Mouse (Mus musculus) macrophage (primary cell): ENCODE data around the gene Serpina16. TPM values are rescaled to one million over a fixed set of nuclear protein-coding genes. Genes with fewer than 3 reads are reported as not detected.
"Not testable (repeated sequence)": the region's sequence is repeated elsewhere in the genome, so short reads cannot be mapped to it uniquely, and the experiment has no call there.

Experiments used
- H3K27ac ChIP-seq: fragments of 350-480 bp; formaldehyde crosslinking; 2 replicates; pipeline ENCODE4 v1.9.0; 2021
- H3K36me3 ChIP-seq: fragments of 350-480 bp; formaldehyde crosslinking; 2 replicates; pipeline ENCODE4 v1.9.0; 2021; ENCODE audit errors: inconsistent target
- H3K4me3 ChIP-seq: fragments of 350-480 bp; formaldehyde crosslinking; 2 replicates; pipeline ENCODE4 v1.9.0; 2021; ENCODE audit errors: inconsistent target
- H3K79me2 ChIP-seq: fragments of 350-480 bp; formaldehyde crosslinking; 2 replicates; pipeline ENCODE4 v1.9.0; 2021; ENCODE audit errors: inconsistent target
- WGBS: methylation state at CpG from one replicate; pipeline ENCODE4 v1.1.7; 2026; ENCODE audit warnings: inconsistent platforms; ENCODE audit not compliant: missing documents; 5-methylcytosine and 5-hydroxymethylcytosine counted together
- polyA plus RNA-seq: library from polyadenylated mRNA; stranded (reverse); fragments of 250-400 nt; gene quantifications from 3 replicates; pipeline ENCODE4 v1.2.4, GENCODE M21; 2018; ENCODE audit warnings: inconsistent platforms

Gene Serpina16
- polyA plus RNA-seq, 1 experiment from 2014 or later, result not detected

DNA sequence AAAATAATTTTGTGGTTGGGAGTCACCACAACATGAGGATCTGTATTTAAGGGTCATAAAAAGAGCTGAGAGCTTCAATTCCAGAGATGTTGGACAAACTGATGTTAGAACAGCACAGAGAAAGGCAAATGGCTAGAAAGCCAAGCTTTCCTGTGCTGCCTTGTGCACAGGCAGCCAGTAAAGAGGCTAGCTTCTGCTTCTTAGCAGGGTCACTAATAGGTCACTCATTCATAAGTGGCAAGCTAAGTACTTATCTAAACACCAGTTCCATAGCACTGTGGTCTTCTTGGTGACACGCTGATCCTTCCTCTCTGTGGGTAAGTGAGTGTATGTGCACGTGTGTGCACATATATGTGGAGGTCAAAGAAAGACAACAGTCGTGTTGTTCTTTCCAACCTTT is 4.5 kb downstream of the Serpina16 start:
- 64% methylated on average over 3 of the region's 3 CpGs for WGBS
- no peak overlapping the region for H3K4me3 ChIP-seq
- H3K79me2 ChIP-seq, result no peaks in the 10 kb centered on the region
- H3K36me3 ChIP-seq, result no peaks in the 10 kb centered on the region
- no peak overlapping the region for H3K27ac ChIP-seq

DNA sequence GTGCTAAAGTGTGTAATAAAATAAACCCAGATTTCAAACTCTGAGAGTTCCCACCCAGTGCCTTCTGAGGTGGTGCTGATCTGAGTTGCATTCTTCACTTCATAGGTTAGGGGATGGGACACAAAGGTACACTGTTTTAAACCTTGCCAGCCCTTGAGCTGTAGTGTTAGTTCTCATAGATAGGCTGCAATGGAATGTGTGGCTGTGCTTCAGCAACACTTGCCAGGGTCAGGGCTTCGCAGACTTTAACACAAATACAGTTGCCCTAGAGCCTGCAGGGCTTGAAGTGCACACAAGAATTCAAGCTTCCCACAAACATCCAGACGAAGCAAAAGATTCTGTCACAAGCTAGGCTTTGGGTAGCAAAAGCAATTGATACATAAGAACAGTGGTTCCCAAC is 5.0 kb downstream of the Serpina16 start:
- H3K4me3 ChIP-seq, result no peak overlapping the region
- no peaks in the 10 kb centered on the region for H3K36me3 ChIP-seq
- no peaks in the 10 kb centered on the region for H3K79me2 ChIP-seq
- no peak overlapping the region for H3K27ac ChIP-seq
- WGBS, result 73% methylated on average over 2 of the region's 2 CpGs

DNA sequence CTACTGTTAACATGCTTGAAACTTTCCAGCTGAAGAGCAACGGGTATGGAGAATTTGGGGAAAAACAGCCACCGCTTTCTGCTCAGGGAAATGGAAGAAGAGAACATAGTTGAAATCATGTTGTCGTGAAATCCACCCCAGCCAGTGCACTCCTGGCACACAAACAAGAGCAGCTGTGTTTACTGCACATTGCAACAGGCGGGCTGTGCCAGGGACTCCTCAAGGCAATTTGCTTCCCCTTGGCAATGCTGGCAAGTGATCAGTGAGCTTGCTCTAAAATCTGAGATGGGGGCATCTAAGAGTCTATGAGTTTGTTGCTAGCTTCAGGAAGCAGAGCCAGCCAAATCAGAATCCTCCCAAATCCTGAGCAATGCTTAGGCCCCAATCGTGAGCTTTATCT is 5.6 kb downstream of the Serpina16 start:
- 87% methylated on average over 5 of the region's 5 CpGs for WGBS
- Histone ChIP-seq H3K4me3 (no peak overlapping the region), H3K79me2 (no peaks in the 10 kb centered on the region), H3K27ac (no peak overlapping the region), H3K36me3 (no peaks in the 10 kb centered on the region)

DNA sequence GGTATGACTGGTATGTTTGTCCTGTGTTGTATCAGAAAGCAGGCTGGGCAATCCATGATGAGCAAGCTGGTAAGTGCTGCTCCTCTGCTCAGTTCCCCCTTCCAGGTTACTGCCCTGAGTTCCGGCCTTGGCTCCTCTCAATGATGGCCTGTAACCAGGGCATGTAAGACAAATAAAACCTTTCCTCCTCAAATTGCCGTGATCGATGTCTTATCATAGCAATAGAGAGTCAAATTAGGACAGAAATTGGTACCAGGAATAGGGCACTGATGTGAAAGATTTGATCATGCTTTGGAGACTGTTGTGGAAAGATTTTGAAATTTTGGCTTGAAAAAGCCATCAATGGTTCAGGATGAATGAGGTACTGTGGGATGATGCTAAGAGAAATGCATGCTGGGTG is 10.7 kb downstream of the Serpina16 start:
- Histone ChIP-seq H3K27ac (no peak overlapping the region), H3K36me3 (no peaks in the 10 kb centered on the region), H3K4me3 (no peak overlapping the region), H3K79me2 (no peaks in the 10 kb centered on the region)
- 84% methylated on average over 3 of the region's 3 CpGs for WGBS

DNA sequence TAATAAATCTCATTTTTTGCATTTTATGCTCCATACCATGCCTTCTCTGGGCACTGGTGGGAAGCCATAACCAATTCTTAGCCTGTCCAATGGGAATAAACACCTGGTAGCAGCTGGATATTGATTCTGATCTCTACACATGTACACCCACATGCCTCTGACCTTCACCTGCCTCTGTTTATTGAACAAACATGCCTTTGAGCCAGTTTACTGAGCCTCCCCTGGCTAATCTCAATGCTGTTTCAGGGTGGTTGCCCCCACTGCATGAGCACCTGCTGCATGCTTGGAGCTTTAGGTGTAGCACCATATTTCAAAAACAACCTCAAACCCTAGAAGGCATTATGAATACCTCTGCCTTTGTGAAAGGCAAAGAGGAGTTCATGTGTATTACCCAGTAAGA is 13.9 kb downstream of the Serpina16 start:
- not testable (repeated sequence) for H3K36me3 ChIP-seq, H3K4me3 ChIP-seq, H3K79me2 ChIP-seq, H3K27ac ChIP-seq

DNA sequence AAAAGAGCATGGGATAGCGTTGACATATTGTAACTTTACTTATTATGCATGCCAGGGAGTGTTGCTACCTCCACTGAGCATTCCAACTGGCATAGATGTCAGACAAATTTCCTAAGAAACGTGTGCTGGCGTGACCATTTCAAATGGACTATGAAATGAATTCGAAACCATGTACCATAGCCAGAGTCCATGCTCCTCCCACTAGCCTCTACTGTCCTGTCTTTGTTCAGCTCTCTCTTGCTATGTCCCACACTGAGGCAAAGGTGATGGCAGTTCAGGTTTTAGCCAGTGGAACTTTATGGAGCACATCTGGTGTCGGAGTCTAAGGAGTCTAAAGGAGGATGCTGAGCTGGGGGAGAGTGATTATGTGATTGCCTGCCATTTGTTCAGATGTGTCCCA is 15.9 kb downstream of the Serpina16 start:
- H3K79me2 ChIP-seq, result no peaks in the 10 kb centered on the region
- WGBS, result 89% methylated on average over 5 of the region's 5 CpGs
- no peak overlapping the region for H3K27ac ChIP-seq
- no peaks in the 10 kb centered on the region for H3K36me3 ChIP-seq
- no peak overlapping the region for H3K4me3 ChIP-seq

DNA sequence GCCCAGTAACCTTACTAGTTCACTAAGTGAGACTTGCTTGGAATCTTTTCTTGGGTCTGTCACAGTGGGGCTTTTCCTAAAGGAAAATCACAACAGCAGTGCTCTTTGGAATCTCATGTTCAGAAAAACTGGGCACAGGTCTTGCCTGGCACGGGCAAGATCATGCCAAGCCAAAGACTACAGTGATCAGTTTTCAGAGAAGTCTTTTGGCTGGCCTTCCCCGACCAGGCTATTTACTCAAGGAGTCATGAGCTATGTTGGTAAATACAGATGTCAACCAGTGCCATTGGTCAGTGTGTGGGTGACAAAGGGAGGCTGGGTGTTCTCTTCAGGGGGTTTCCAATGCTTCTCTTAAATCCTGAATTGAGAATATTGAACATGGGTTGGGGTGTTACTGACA is 16.8 kb downstream of the Serpina16 start:
- Histone ChIP-seq H3K27ac (no peak overlapping the region), H3K4me3 (no peak overlapping the region), H3K79me2 (no peaks in the 10 kb centered on the region), H3K36me3 (no peaks in the 10 kb centered on the region)
- WGBS, result 88% methylated on average over 2 of the region's 2 CpGs

DNA sequence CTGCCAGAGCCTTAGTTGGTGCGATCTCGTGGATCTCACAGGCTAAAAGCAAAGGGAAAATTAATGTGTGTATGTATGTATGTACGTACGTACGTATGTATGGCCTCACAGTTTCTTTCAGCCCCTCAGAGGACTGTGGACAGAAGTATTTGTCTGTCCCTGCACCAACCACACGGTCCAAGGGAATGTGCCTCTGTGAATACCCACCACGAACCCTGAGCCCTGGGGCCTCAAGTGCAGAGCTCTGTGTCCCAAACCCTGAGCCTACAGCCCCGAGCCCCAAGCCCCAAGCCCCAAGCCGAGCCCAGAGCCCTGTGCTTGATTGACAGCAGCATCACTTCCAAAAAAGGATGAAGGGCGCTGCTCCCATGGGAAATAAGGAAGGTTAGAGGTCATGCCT is 17.9 kb downstream of the Serpina16 start:
- Histone ChIP-seq H3K4me3 (no peak overlapping the region), H3K36me3 (no peaks in the 10 kb centered on the region), H3K79me2 (no peaks in the 10 kb centered on the region), H3K27ac (no peak overlapping the region)
- WGBS, result 84% methylated on average over 10 of the region's 10 CpGs

DNA sequence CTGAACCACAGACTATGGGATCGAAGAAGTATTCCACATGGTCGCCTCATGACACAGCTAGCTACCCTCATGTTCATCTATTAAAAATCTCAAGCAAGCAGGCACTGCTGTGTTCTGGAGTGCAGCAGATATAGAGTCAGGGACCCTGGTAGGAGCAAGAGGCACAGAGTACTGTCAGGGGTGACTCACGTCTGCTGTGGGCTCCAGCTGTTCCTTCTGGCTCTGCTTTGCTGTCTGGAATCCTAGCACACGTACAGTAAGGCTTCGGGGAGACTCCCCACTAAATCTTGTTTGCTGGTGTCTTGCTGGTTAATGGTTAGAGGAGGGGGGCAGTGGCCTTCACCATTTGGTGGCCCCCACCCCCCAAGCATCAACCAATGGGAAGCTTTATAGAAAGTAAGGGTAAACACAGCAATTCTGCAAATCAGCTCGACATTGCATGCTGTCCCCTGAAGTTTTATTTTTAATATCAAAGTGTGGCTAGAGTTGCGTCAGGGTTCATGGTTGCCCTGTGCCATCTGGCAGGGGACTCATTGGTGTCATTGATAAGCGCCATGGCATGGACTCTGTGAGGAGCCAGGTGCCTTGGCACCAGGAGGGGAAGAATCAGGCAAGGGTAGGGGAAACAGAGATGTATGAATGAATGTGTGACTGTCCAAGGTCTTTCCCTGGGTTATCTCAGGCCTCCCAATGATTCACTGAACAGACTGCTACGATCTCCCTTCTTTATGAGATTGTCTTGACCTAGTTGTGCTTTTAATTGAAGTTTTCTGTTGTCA is 18.9 kb downstream of the Serpina16 start, which contains the start of gene Serpina6:
Gene Serpina6, minus strand, starts transcription at position 365 of the 779 bp plus-strand sequence.
- Histone ChIP-seq H3K79me2 (no peaks in the 10 kb centered on the region), H3K36me3 (no peaks in the 10 kb centered on the region), H3K4me3 (no peak within 1 kb of the TSS), H3K27ac (no peak within 1 kb of the TSS)
- 72% methylated on average over 9 of the region's 9 CpGs for WGBS

DNA sequence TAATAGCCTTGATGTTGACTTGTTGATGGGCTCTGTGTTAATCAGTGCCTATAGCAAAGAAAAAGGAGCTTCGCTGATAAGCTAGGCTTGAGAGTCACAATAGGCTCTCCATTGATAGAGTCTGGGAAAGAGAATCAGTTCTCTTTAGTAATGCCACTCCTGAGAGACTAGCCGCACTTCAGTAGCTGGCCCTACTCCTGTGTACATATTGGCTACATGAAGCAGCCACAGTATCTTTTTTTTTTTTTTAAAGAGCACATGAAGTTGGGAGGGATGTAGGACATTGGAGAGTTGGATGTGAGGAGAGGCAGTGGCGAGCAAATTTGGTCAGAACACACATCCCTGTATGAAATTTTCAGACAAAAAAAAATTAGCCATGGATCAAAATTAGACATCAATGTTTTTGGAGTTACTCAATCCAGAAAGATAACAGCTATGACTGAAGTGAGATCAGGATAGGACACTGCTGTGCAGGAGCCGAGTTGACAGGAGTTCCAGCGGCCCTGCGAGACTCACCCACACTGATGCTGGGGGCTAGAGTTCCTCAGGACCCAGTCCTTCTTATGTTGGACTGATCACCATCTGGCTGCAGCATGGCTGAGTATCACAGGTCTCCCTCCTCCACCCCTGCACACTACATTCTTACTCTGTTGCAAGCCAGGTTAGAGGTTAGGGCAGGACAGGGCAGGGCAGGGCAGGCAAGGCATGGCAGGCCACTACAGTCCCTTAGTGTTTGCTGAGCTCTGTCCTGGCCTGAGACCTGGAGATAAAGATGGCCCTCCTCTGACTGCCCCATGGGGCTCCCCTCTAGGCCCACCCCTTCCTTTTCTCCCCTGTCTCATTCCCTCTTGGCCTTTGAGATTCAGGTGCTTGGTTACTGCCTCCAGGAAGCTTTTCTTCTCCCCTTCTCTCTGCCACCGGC is 20.6 kb downstream of the Serpina16 start:
- Histone ChIP-seq H3K4me3 (no peak overlapping the region), H3K36me3 (no peaks in the 10 kb centered on the region), H3K27ac (no peak overlapping the region), H3K79me2 (no peaks in the 10 kb centered on the region)
- 84% methylated on average over 7 of the region's 7 CpGs for WGBS

DNA sequence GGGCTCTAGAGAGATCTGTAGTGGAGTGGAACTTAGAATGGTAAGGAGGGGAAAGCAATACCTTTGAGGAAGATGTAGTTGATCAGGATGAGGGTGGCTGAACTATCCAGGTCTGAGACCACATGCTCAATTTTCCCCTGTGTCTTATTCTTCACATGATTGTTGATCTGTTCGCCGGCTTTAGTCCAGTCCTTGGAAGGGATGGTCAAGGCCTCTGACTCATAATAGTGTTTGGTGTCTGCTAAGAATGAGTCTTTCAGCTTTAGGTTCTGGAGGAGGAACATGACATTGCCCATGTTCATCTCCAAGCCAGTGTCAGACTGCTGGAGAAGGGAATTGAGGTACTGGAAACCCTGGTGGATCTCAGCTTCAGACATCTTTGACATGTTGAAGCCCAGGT is 22.1 kb downstream of the Serpina16 start:
- no peaks in the 10 kb centered on the region for H3K36me3 ChIP-seq
- WGBS, result 100% methylated on average over 2 of the region's 2 CpGs
- no peaks in the 10 kb centered on the region for H3K79me2 ChIP-seq
- H3K27ac ChIP-seq, result no peak overlapping the region
- no peak overlapping the region for H3K4me3 ChIP-seq

DNA sequence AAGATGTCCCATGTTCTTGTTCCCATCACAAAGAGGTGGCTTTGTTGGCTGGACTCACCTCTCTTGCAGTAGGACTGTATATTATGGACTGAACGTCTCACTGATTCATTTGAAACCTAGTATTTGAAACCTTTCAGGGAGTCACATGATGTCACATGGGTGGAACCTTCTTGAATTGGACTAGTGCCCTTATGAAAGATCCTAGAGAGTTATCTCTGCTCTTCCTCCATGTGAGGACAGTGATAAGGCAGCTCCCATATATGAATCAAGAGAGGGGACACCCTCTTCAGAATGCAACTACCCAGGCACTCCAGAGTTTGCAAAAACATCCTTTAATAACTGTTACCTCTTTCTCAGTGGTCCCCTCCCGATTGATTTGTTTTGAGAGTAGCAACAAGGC is 29.6 kb downstream of the Serpina16 start:
- no peak overlapping the region for H3K27ac ChIP-seq
- no peaks in the 10 kb centered on the region for H3K36me3 ChIP-seq
- WGBS, result 71% methylated on average over 2 of the region's 2 CpGs
- no peak overlapping the region for H3K4me3 ChIP-seq
- no peaks in the 10 kb centered on the region for H3K79me2 ChIP-seq

DNA sequence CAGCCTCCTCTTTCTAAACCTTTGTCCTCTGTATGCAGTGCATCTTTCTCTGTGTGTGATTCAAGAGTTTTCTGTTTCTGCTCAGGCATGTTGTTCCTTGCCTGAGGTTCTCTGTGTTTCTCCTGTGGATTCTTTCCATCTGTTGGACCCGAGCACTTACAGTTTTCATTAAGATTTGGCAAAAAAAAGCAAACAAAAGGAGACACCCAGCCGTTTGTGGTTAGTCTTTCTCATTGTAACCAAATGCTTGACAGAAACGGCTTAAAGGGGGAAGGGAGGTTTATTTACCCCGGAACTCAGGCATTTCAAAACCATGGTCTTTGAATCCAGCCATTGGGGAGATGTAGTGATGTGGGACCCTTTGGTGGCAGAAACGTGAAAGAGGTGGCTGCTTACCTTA is 31.3 kb downstream of the Serpina16 start:
- 35% methylated on average over 5 of the region's 5 CpGs for WGBS
- H3K36me3 ChIP-seq, result no peaks in the 10 kb centered on the region
- no peaks in the 10 kb centered on the region for H3K79me2 ChIP-seq
- H3K4me3 ChIP-seq, result no peak overlapping the region
- H3K27ac ChIP-seq, result no peak overlapping the region

DNA sequence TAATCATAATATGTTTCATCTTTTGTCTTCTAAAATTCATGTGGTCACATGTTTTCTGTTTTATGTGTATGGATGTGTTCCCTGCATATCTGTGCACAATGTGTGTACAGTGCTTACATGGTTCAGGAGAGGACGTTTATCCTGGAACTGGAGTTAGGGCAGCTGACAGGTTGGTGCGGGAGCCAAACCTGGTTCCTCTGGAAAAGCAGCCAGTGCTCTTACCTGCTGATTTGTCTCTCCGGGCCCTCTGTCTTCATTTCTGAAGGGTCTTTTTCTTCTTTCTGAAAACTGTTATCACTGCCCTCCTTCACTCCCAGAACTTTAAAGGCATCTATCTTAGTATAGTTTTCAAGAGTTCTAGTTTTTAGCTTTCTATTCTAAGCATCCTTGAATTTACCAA is 32.1 kb downstream of the Serpina16 start:
- H3K36me3 ChIP-seq, result no peaks in the 10 kb centered on the region

DNA sequence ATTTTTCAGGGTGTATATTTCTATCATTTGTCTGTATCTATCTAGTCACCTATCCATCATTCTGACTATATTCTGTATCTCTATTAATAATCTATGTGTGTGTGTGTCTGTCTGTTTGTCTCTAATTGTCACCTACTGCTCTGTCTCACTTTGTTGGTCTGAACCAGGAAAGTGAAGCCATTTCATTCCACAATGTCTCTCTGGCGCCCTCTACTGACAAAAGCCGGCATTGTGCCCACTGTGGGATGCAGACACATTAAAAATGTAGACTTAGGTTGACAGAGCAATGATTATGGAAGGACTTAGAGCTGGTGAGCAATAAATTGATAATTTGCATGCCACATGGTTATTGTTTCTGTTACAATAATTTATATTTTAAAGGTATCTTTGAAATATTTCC is 32.6 kb downstream of the Serpina16 start:
- Histone ChIP-seq H3K79me2 (no peaks in the 10 kb centered on the region), H3K4me3 (no peak overlapping the region), H3K27ac (no peak overlapping the region), H3K36me3 (no peaks in the 10 kb centered on the region)
- whole genome bisulfite sequencing, result 0% methylated on average over 2 of the region's 2 CpGs

More for the DNA sequence above, 32.1 kb downstream of the Serpina16 start:
- WGBS, result 92% methylated on average over 3 of the region's 3 CpGs
- Histone ChIP-seq H3K4me3 (no peak overlapping the region), H3K79me2 (no peaks in the 10 kb centered on the region), H3K27ac (no peak overlapping the region)
